Mouse (Mus musculus): ENCODE results near the gene Hfm1.

GRCm38 (mm10) chr5:106790496-106791240, 135.5 kb downstream of the Hfm1 start:
- TF ChIP-seq CTCF (IDR thresholded peaks at IDR 0.05; ENCODE audit: extremely low read depth, insufficient read depth, insufficient read length, insufficient replicate concordance) = no peak
- TF ChIP-seq POLR2A (IDR thresholded peaks at IDR 0.05; ENCODE audit: low read depth, low read length) = no peak

Data from spleen, adult 2 months (tissue).